Mouse (Mus musculus): ENCODE results near the gene Trp53i11. TPM values are rescaled to one million over a fixed set of nuclear protein-coding genes. Genes with fewer than 3 reads are reported as not detected.
A peak's percentile ranks its signal among the peaks of the same experiment; 100 is the strongest.

Gene Trp53i11
- 23.6 and 27.7 TPM in 2 replicates for polyA plus RNA-seq (2014; fragmentation: Nextera tagmentation; extraction: Ambion mirVana)

DNA sequence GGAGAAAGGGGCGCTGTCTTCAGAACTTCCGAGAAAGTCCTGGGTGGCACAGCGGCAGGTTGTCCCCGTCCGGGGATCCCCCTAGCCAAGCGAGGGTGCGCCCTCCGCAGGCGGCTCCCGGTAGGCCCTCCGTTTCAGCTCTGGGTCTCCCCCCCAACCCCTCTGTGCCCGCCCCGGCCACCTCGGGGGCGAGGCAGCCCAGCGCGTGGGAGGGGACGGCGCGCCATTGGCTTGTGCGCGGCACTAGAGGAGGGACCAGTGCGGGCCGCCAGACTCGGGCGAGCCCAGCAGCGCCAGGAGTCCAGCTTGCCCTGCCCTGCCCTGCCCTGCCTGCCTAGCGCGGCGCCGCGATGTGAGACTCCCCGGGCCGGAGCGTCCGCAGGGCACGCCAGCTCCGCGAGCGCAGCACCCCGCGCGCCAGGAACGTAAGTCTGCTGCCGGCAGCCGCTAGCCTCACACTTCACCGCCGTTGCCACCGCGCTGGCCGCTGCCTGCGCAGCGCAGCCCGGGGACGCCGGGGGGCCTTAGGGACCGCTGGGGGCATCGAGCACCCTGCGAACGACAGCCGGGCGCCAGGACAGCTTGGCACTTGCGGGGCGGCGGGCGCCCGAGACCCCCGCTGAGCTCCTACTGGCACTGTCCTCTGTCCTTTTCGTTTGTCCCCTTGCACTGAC, at the start of gene Trp53i11:
Gene Trp53i11, plus strand, starts transcription at position 226 of the 674 bp plus-strand sequence.
- Histone ChIP-seq H3K4me2 (peak within 1 kb of the TSS; percentile 98), H3K27me3 (ENCODE audit: control insufficient read depth, insufficient read depth, low read length) (peaks cover 18% of the 10 kb centered on the region), H3K36me3 (ENCODE audit: control insufficient read depth, insufficient read depth, low read length) (no peaks in the 10 kb centered on the region), H3K4me1 (ENCODE audit: control insufficient read depth, insufficient read depth, low read length) (peaks cover 18% of the 10 kb centered on the region; the same call in 1 of the 2 replicates), H3K4me3 (ENCODE audit: low read depth, low read length) (peak within 1 kb of the TSS; percentile 68), H3K9ac (ENCODE audit: low read depth, low read length) (peak within 1 kb of the TSS; percentile 71), H3K27ac (ENCODE audit: low read depth, low read length) (peak within 1 kb of the TSS; percentile 42; the same call in 1 of the 2 replicates), H3K9me3 (replicated peaks; ENCODE audit: control insufficient read depth, low read length) (no peaks in the 10 kb centered on the region)
- WGBS (ENCODE audit: insufficient replicate concordance) = under 1% methylated on average over 69 of the region's 69 CpGs
- peak; percentile 62 for ATAC-seq (replicated peaks; ENCODE audit: insufficient number of reproducible peaks, low FRiP score, low TSS enrichment)

DNA sequence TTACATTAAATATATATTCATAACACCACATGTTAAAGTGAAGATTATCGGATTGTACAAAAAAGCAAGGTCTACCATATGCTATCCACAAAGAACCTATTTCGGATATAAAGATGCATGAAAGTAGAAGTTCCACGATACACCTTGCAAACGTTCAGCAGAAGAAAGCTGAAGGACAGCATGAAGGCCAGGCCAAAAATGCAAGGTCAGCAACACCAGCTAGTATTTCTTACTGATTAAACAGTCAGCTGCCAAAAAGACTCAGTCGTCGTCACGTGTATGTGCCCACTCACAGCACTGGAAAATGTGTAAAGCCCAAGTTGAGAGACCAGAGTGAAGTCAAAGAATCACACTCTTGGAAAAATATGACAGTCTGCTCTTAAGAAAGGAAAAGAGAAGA, 47.9 kb upstream of the Trp53i11 start:
- H3K4me1 ChIP-seq (ENCODE audit: control insufficient read depth, insufficient read depth, low read length) = no peaks in the 10 kb centered on the region; the same call in 1 of the 2 replicates
- H3K27me3 ChIP-seq (ENCODE audit: control insufficient read depth, insufficient read depth, low read length) = no peaks in the 10 kb centered on the region
- no peak overlapping the region for H3K9ac ChIP-seq (ENCODE audit: low read depth, low read length)
- H3K27ac ChIP-seq (ENCODE audit: low read depth, low read length) = no peak overlapping the region
- H3K36me3 ChIP-seq (ENCODE audit: control insufficient read depth, insufficient read depth, low read length) = no peaks in the 10 kb centered on the region
- WGBS (ENCODE audit: insufficient replicate concordance) = 84% methylated on average over 7 of the region's 7 CpGs
- no peak overlapping the region for H3K4me2 ChIP-seq
- ATAC-seq (replicated peaks; ENCODE audit: insufficient number of reproducible peaks, low FRiP score, low TSS enrichment) = no peak
- H3K9me3 ChIP-seq (replicated peaks; ENCODE audit: control insufficient read depth, low read length) = no peaks in the 10 kb centered on the region
- no peak overlapping the region for H3K4me3 ChIP-seq (ENCODE audit: low read depth, low read length)

DNA sequence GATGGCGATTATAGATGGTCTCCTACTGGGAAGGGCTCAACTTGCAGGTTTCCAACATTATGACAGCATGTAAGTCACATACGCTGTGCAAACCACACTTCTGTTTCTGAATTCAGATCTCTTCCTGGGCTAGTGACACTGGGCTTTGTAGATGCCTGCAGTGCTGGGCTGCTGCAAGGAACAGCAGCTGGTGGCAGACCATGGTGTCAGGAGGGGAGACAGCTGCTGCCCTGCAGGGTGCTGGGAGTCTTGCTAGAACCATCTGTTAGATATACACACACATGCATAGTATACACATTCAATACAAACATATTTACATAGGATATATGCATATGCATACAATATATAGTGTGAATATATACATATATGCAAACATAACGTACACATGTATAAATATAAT, 46.0 kb upstream of the Trp53i11 start:
- H3K9ac ChIP-seq (ENCODE audit: low read depth, low read length) = no peak overlapping the region
- H3K9me3 ChIP-seq (replicated peaks; ENCODE audit: control insufficient read depth, low read length) = no peaks in the 10 kb centered on the region
- H3K4me2 ChIP-seq = no peak overlapping the region
- no peaks in the 10 kb centered on the region for H3K27me3 ChIP-seq (ENCODE audit: control insufficient read depth, insufficient read depth, low read length)
- 82% methylated on average over 3 of the region's 3 CpGs for WGBS (ENCODE audit: insufficient replicate concordance)
- no peak for ATAC-seq (replicated peaks; ENCODE audit: insufficient number of reproducible peaks, low FRiP score, low TSS enrichment)
- no peak overlapping the region for H3K27ac ChIP-seq (ENCODE audit: low read depth, low read length)
- no peak overlapping the region for H3K4me3 ChIP-seq (ENCODE audit: low read depth, low read length)
- H3K36me3 ChIP-seq (ENCODE audit: control insufficient read depth, insufficient read depth, low read length) = no peaks in the 10 kb centered on the region
- no peaks in the 10 kb centered on the region; the same call in 1 of the 2 replicates for H3K4me1 ChIP-seq (ENCODE audit: control insufficient read depth, insufficient read depth, low read length)

DNA sequence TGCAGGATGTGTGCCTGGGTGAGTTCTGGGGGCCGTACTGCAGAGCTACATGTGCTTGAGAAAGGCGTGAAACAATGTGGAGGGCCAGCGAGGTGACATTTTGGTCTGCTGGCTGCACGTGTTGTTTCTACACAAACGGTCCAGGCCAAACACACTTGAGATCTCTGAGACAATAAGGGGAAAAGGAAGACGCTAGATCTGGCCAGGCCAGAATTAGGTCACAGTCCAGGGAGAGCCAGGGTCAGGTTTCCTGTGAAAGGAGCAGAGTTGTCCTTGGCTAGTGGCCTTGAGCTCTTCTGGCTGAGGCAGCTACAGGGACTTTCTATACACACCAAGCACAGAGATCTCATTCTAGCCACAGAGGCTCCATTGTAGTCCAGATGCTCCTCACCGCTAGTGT, 44.7 kb upstream of the Trp53i11 start:
- no peak for ATAC-seq (replicated peaks; ENCODE audit: insufficient number of reproducible peaks, low FRiP score, low TSS enrichment)
- WGBS (ENCODE audit: insufficient replicate concordance) = 47% methylated on average over 7 of the region's 7 CpGs
- Histone ChIP-seq H3K4me2 (no peak overlapping the region), H3K36me3 (ENCODE audit: control insufficient read depth, insufficient read depth, low read length) (no peaks in the 10 kb centered on the region), H3K27ac (ENCODE audit: low read depth, low read length) (0 out of 2 replicates have a peak overlapping the region, but pooled peaks have one; percentile 0), H3K9me3 (replicated peaks; ENCODE audit: control insufficient read depth, low read length) (no peaks in the 10 kb centered on the region), H3K4me1 (ENCODE audit: control insufficient read depth, insufficient read depth, low read length) (no peaks in the 10 kb centered on the region; the same call in 1 of the 2 replicates), H3K4me3 (ENCODE audit: low read depth, low read length) (no peak overlapping the region), H3K9ac (ENCODE audit: low read depth, low read length) (no peak overlapping the region), H3K27me3 (ENCODE audit: control insufficient read depth, insufficient read depth, low read length) (no peaks in the 10 kb centered on the region)

DNA sequence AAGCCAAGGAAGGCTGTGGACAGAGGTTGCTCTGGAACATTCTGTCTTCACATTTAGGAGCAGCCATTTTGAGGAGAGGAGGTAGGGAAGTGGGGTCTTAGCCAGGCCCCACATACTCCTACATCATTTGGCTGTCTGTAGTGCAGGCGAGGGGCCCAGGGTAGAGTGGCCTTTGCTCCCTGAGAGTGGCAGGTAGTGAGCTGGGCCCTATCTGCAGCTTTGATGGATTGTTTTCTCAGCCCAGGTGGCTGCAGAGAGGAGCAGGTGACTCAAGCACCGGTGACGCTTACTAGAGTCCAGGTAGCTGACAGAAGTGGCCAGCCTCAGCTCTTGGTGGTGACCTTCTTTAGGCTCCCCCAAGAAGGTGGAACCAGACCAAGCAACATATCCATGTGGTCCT, 43.2 kb upstream of the Trp53i11 start:
- H3K4me3 ChIP-seq (ENCODE audit: low read depth, low read length) = no peak overlapping the region
- H3K4me2 ChIP-seq = no peak overlapping the region
- no peaks in the 10 kb centered on the region for H3K36me3 ChIP-seq (ENCODE audit: control insufficient read depth, insufficient read depth, low read length)
- no peak overlapping the region for H3K9ac ChIP-seq (ENCODE audit: low read depth, low read length)
- 81% methylated on average over 3 of the region's 3 CpGs for WGBS (ENCODE audit: insufficient replicate concordance)
- H3K27ac ChIP-seq (ENCODE audit: low read depth, low read length) = no peak overlapping the region
- H3K4me1 ChIP-seq (ENCODE audit: control insufficient read depth, insufficient read depth, low read length) = no peaks in the 10 kb centered on the region; the same call in 1 of the 2 replicates
- no peak for ATAC-seq (replicated peaks; ENCODE audit: insufficient number of reproducible peaks, low FRiP score, low TSS enrichment)
- H3K27me3 ChIP-seq (ENCODE audit: control insufficient read depth, insufficient read depth, low read length) = no peaks in the 10 kb centered on the region
- H3K9me3 ChIP-seq (replicated peaks; ENCODE audit: control insufficient read depth, low read length) = no peaks in the 10 kb centered on the region

DNA sequence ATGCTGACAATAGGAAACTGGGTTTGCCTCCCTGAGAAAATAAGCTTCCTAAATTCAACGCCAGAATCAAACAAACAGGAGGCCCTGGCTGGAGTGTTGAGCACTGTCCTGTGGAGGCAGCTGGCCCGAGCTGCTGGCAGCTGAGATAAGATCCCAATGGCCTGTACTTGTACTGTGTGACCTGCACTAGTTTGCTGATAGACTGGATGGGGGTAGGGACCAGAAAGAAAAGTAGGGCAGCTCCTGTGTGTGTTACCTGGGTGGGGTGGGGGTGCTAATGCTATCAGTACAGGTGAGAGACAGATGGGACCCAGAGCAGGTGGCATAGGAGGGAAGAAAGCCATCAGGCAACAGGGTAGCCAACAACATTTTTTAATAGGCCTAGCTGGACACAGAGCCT, 37.3 kb upstream of the Trp53i11 start:
- 7% methylated on average over 2 of the region's 2 CpGs for WGBS (ENCODE audit: insufficient replicate concordance)
- no peaks in the 10 kb centered on the region for H3K9me3 ChIP-seq (replicated peaks; ENCODE audit: control insufficient read depth, low read length)

DNA sequence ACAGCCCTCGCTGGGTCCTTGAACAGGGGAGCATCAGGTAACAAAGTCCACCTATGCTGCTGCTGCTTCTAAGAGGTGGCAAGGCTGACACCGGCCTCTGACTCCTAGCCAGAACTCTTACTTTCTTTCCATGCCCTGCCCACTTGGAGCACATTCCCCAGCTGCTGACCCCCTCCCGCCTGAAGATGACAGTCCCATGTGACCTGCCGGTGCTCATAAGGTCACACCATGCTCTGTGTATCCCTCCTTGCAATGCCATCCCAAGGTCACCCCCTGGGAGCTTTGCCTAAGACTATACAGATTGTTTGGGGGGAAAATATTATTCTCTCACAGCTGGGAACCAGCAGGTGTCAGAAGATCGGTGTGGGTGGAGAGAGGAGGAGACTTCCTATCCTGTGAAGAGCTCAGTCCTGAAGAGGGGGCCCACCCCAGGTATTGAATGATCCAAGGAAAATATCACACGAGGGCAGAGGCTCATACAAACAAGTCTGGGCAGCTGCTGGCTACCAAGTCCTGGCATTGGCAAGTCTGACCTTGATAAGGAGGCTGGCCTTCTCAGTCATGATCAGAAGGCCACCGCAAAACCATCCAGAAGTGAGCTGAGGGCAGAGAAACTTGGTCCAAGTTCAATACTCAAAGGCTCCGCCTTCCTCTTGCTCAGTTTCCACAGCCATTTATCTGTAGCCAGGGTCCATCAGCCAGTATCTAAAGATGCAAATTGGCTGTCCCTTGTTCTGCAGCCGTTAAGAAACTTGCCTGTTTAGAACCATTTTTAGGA, 36.5 kb upstream of the Trp53i11 start:
- H3K4me2 ChIP-seq = no peak overlapping the region
- H3K36me3 ChIP-seq (ENCODE audit: control insufficient read depth, insufficient read depth, low read length) = no peaks in the 10 kb centered on the region
- H3K4me1 ChIP-seq (ENCODE audit: control insufficient read depth, insufficient read depth, low read length) = peaks cover 14% of the 10 kb centered on the region
- no peak for ATAC-seq (replicated peaks; ENCODE audit: insufficient number of reproducible peaks, low FRiP score, low TSS enrichment)
- no peak overlapping the region for H3K4me3 ChIP-seq (ENCODE audit: low read depth, low read length)
- no peak overlapping the region for H3K27ac ChIP-seq (ENCODE audit: low read depth, low read length)
- H3K9me3 ChIP-seq (replicated peaks; ENCODE audit: control insufficient read depth, low read length) = no peaks in the 10 kb centered on the region
- 60% methylated on average over 9 of the region's 9 CpGs for WGBS (ENCODE audit: insufficient replicate concordance)
- no peak overlapping the region for H3K9ac ChIP-seq (ENCODE audit: low read depth, low read length)
- peaks cover 2% of the 10 kb centered on the region; the same call in 1 of the 2 replicates for H3K27me3 ChIP-seq (ENCODE audit: control insufficient read depth, insufficient read depth, low read length)

More for the DNA sequence above, 37.3 kb upstream of the Trp53i11 start:
- Histone ChIP-seq H3K9ac (ENCODE audit: low read depth, low read length) (no peak overlapping the region), H3K27ac (ENCODE audit: low read depth, low read length) (no peak overlapping the region), H3K4me1 (ENCODE audit: control insufficient read depth, insufficient read depth, low read length) (peaks cover 14% of the 10 kb centered on the region), H3K4me2 (no peak overlapping the region), H3K4me3 (ENCODE audit: low read depth, low read length) (no peak overlapping the region), H3K27me3 (ENCODE audit: control insufficient read depth, insufficient read depth, low read length) (peaks cover 2% of the 10 kb centered on the region; the same call in 1 of the 2 replicates), H3K36me3 (ENCODE audit: control insufficient read depth, insufficient read depth, low read length) (no peaks in the 10 kb centered on the region)
- ATAC-seq (replicated peaks; ENCODE audit: insufficient number of reproducible peaks, low FRiP score, low TSS enrichment) = 0 out of 2 replicates have a peak, but pooled peaks have one; percentile 51

DNA sequence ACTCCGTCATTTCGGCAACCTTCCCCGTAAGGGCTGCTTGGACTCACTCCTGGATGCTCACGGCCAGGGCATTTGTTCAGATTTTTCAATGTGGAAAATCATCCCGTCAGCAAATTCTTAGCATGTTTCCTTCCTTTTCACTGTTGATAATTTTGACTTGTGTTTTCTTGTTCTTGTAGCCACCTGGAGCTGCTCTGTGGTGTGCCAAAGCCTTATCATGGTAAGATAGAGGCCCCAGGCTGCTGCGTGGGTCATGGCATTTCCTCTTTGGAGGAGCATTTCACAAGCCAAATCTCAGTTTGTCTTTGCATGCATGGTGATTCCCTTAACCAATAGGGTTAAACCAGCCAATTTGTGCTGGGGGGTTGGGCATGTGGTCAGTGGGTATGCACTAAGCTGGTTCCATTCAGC, 35.2 kb upstream of the Trp53i11 start:
- H3K36me3 ChIP-seq (ENCODE audit: control insufficient read depth, insufficient read depth, low read length) = no peaks in the 10 kb centered on the region

More for the DNA sequence above, 35.2 kb upstream of the Trp53i11 start:
- WGBS (ENCODE audit: insufficient replicate concordance) = 51% methylated on average over 6 of the region's 6 CpGs
- H3K9me3 ChIP-seq (replicated peaks; ENCODE audit: control insufficient read depth, low read length) = no peaks in the 10 kb centered on the region
- H3K4me3 ChIP-seq (ENCODE audit: low read depth, low read length) = no peak overlapping the region
- H3K4me1 ChIP-seq (ENCODE audit: control insufficient read depth, insufficient read depth, low read length) = peaks cover 14% of the 10 kb centered on the region
- H3K9ac ChIP-seq (ENCODE audit: low read depth, low read length) = no peak overlapping the region
- no peak overlapping the region for H3K27ac ChIP-seq (ENCODE audit: low read depth, low read length)
- ATAC-seq (replicated peaks; ENCODE audit: insufficient number of reproducible peaks, low FRiP score, low TSS enrichment) = no peak
- peaks cover 2% of the 10 kb centered on the region; the same call in 1 of the 2 replicates for H3K27me3 ChIP-seq (ENCODE audit: control insufficient read depth, insufficient read depth, low read length)
- no peak overlapping the region for H3K4me2 ChIP-seq

All from heart, embryonic 11.5 days (tissue).